Mouse (Mus musculus): Measurements from ENCODE around the gene Slc9a7.

- no peak for TF ChIP-seq GATA1 (IDR thresholded peaks at IDR 0.05; ENCODE audit: low read length)
- TF ChIP-seq TAL1 (IDR thresholded peaks at IDR 0.05; ENCODE audit: low read length) = no peak
Measured at GRCm38 (mm10) chrX:20161687-20162321, 129.8 kb downstream of the Slc9a7 start.

All from erythroblast, embryonic 14.5 days (primary cell).